Mouse (Mus musculus): Measurements from ENCODE around the gene Pcnx.

GRCm38 (mm10) chr12:81810417-81810816 lies 49.4 kb upstream of the Pcnx start:
- TF ChIP-seq CTCF (conservative IDR thresholded peaks at IDR 0.05; ENCODE audit: insufficient read depth, insufficient read length, low read depth, low read length) (no peak), POLR2A (IDR thresholded peaks at IDR 0.05; ENCODE audit: low read depth, low read length) (no peak)

Measured in kidney, adult 2 months (tissue).